Mouse (Mus musculus) embryonic facial prominence, embryonic 14.5 days (tissue): ENCODE results near the gene Hcls1. TPM values are rescaled to one million over a fixed set of nuclear protein-coding genes. Genes with fewer than 3 reads are reported as not detected.

ENCODE experiments used
- ATAC-seq: fragments of 200-750 bp; cut with Nextera tagmentation; 2 replicates; pipeline ENCODE4 v1.8.0; 2017; ENCODE audit warnings: low read depth, moderate number of reproducible peaks, moderate TSS enrichment
- DNase-seq: peaks from one replicate; pipeline ENCODE4 v3.0.0-alpha.2; 2015; ENCODE audit warnings: low spot score
- H3K27ac ChIP-seq: fragments of 300-500 bp; sonication (generic); replicated peaks from 2 replicates; pipeline ENCODE4 v1.5.1; 2014; ENCODE audit warnings: low read depth, mild to moderate bottlenecking, low read length, moderate library complexity
- H3K27me3 ChIP-seq: fragments of 300-500 bp; sonication (generic); replicated peaks from 2 replicates; pipeline ENCODE4 v1.6.1; 2014; ENCODE audit warnings: low read length; ENCODE audit not compliant: control insufficient read depth, insufficient read depth
- H3K36me3 ChIP-seq: fragments of 300-500 bp; sonication (generic); 2 replicates; pipeline ENCODE4 v1.6.1; 2014; ENCODE audit warnings: low read length, mixed read lengths; ENCODE audit not compliant: control insufficient read depth, insufficient read depth
- H3K4me1 ChIP-seq: fragments of 300-500 bp; sonication (generic); 2 replicates; pipeline ENCODE4 v1.6.1; 2014; ENCODE audit warnings: antibody characterized with exemption, low read length; ENCODE audit not compliant: control insufficient read depth, insufficient read depth
- H3K4me2 ChIP-seq: fragments of 300-500 bp; sonication (generic); 2 replicates; pipeline ENCODE4 v1.6.1; 2014; ENCODE audit warnings: low read depth, mild to moderate bottlenecking, low read length, moderate library complexity, mixed read lengths
- H3K4me3 ChIP-seq: fragments of 300-500 bp; sonication (generic); 2 replicates; pipeline ENCODE4 v1.5.1; 2014; ENCODE audit warnings: low read depth, mild to moderate bottlenecking, low read length
- H3K9ac ChIP-seq: fragments of 300-500 bp; sonication (generic); 2 replicates; pipeline ENCODE4 v1.6.1; 2014; ENCODE audit warnings: low read depth, mild to moderate bottlenecking, low read length, moderate library complexity, mixed read lengths
- H3K9me3 ChIP-seq: fragments of 300-500 bp; sonication (generic); 2 replicates; pipeline ENCODE4 v1.6.1; 2016; ENCODE audit warnings: low read length; ENCODE audit not compliant: control insufficient read depth
- WGBS: fragments of 180-500 bp; shearing (Covaris S2); extraction: QIAGEN DNeasy Blood & Tissue Kit; methylation state at CpG from one replicate; pipeline ENCODE4 v1.1.7; 2014; 5-methylcytosine and 5-hydroxymethylcytosine counted together
- polyA plus RNA-seq: library from polyadenylated mRNA; unstranded; fragments of >200 nt; fragmentation: Nextera tagmentation; extraction: Ambion mirVana; gene quantifications from 2 replicates; pipeline ENCODE4 v1.2.1, GENCODE M21; 2014

The Hcls1 gene
- polyA plus RNA-seq, 1 experiment from 2014 or later = 3.9 TPM

GRCm38 (mm10) chr16:36926514-36927447, 8.0 kb upstream of the Hcls1 start:
- DNase-seq (no peak), ATAC-seq (no peak)
- Histone ChIP-seq H3K4me3 (no peak overlapping the region), H3K9ac (no peak overlapping the region), H3K4me2 (no peak overlapping the region), H3K4me1 (no peaks in the 10 kb centered on the region), H3K27ac (no peak overlapping the region), H3K27me3 (no peaks in the 10 kb centered on the region), H3K9me3 (no peaks in the 10 kb centered on the region), H3K36me3 (peaks cover 79% of the 10 kb centered on the region)
- 92% methylated on average over 10 of the region's 10 CpGs for WGBS

- Histone ChIP-seq H3K9ac (no peak overlapping the region), H3K4me2 (no peak overlapping the region), H3K36me3 (peaks cover 81% of the 10 kb centered on the region), H3K27me3 (no peaks in the 10 kb centered on the region), H3K4me1 (no peaks in the 10 kb centered on the region), H3K27ac (no peak overlapping the region), H3K9me3 (no peaks in the 10 kb centered on the region), H3K4me3 (no peak overlapping the region)
- no peak for ATAC-seq
- no peak for DNase-seq
- 82% methylated on average over 10 of the region's 10 CpGs for WGBS
Measured at GRCm38 (mm10) chr16:36927495-36928105, 7.2 kb upstream of the Hcls1 start.

GRCm38 (mm10) chr16:36928106-36928500, 6.7 kb upstream of the Hcls1 start:
- Histone ChIP-seq H3K9me3 (no peaks in the 10 kb centered on the region), H3K4me1 (no peaks in the 10 kb centered on the region), H3K4me2 (no peak overlapping the region), H3K27me3 (no peaks in the 10 kb centered on the region), H3K9ac (no peak overlapping the region), H3K36me3 (peaks cover 85% of the 10 kb centered on the region), H3K27ac (no peak overlapping the region), H3K4me3 (no peak overlapping the region)
- 90% methylated on average over 8 of the region's 8 CpGs for WGBS
- DNase-seq = no peak
- no peak for ATAC-seq

- Histone ChIP-seq H3K4me1 (no peaks in the 10 kb centered on the region), H3K4me3 (no peak overlapping the region), H3K36me3 (peaks cover 77% of the 10 kb centered on the region), H3K27me3 (no peaks in the 10 kb centered on the region), H3K27ac (no peak overlapping the region), H3K4me2 (no peak overlapping the region), H3K9ac (no peak overlapping the region), H3K9me3 (no peaks in the 10 kb centered on the region)
- DNase-seq = no peak
- ATAC-seq = no peak
- 98% methylated on average over 7 of the region's 7 CpGs for WGBS
Measured at GRCm38 (mm10) chr16:36929216-36929615, 5.6 kb upstream of the Hcls1 start.

GRCm38 (mm10) chr16:36930231-36931136, 4.3 kb upstream of the Hcls1 start:
- Histone ChIP-seq H3K9me3 (no peaks in the 10 kb centered on the region), H3K4me3 (no peak overlapping the region), H3K36me3 (peaks cover 72% of the 10 kb centered on the region), H3K4me1 (no peaks in the 10 kb centered on the region), H3K4me2 (no peak overlapping the region), H3K27ac (no peak overlapping the region), H3K27me3 (no peaks in the 10 kb centered on the region), H3K9ac (no peak overlapping the region)
- ATAC-seq (no peak), DNase-seq (no peak)
- 66% methylated on average over 11 of the region's 11 CpGs for WGBS

- Histone ChIP-seq H3K36me3 (peaks cover 63% of the 10 kb centered on the region), H3K9ac (no peak overlapping the region), H3K4me2 (no peak overlapping the region), H3K27ac (no peak overlapping the region), H3K4me1 (no peaks in the 10 kb centered on the region), H3K27me3 (no peaks in the 10 kb centered on the region), H3K9me3 (no peaks in the 10 kb centered on the region), H3K4me3 (no peak overlapping the region)
- DNase-seq (no peak), ATAC-seq (no peak)
- WGBS = 87% methylated on average over 10 of the region's 10 CpGs
Measured at GRCm38 (mm10) chr16:36931381-36931780, 3.4 kb upstream of the Hcls1 start.

- H3K27ac ChIP-seq = no peak overlapping the region
Measured at GRCm38 (mm10) chr16:36931976-36932375, 2.8 kb upstream of the Hcls1 start.

GRCm38 (mm10) chr16:36932546-36932945, 2.2 kb upstream of the Hcls1 start:
- Histone ChIP-seq H3K36me3 (peaks cover 52% of the 10 kb centered on the region), H3K4me3 (no peak overlapping the region), H3K27me3 (no peaks in the 10 kb centered on the region), H3K4me2 (no peak overlapping the region), H3K27ac (no peak overlapping the region), H3K9ac (no peak overlapping the region), H3K9me3 (no peaks in the 10 kb centered on the region), H3K4me1 (no peaks in the 10 kb centered on the region)
- WGBS = 94% methylated on average over 6 of the region's 6 CpGs
- DNase-seq (no peak), ATAC-seq (no peak)

More at GRCm38 (mm10) chr16:36931976-36932375, 2.8 kb upstream of the Hcls1 start:
- H3K4me1 ChIP-seq = no peaks in the 10 kb centered on the region
- H3K4me3 ChIP-seq = no peak overlapping the region
- H3K9me3 ChIP-seq = no peaks in the 10 kb centered on the region
- H3K9ac ChIP-seq = no peak overlapping the region
- peaks cover 57% of the 10 kb centered on the region for H3K36me3 ChIP-seq
- no peaks in the 10 kb centered on the region for H3K27me3 ChIP-seq
- peak; percentile 66 for DNase-seq
- ATAC-seq = peak; percentile 74; the same call in 1 of the 2 replicates
- WGBS = 42% methylated on average over 3 of the region's 3 CpGs
- H3K4me2 ChIP-seq = no peak overlapping the region
